Mouse (Mus musculus) liver, embryonic 14.5 days (tissue): ENCODE results near the gene Mcrs1.

Source experiments
- CTCF ChIP-seq: IDR thresholded peaks from 2 replicates; pipeline ENCODE4 v1.5.1; 2016; ENCODE audit warnings: antibody characterized with exemption, low read depth, control low read depth
- EP300 ChIP-seq: IDR thresholded peaks from 2 replicates; pipeline ENCODE4 v1.6.1; 2016; ENCODE audit warnings: antibody characterized with exemption, low read depth

GRCm38 (mm10) chr15:99264363-99264762 is 12.6 kb upstream of the Mcrs1 start:
- TF ChIP-seq EP300, result no peak
- TF ChIP-seq CTCF, result no peak
